Mouse (Mus musculus) adrenal gland, adult 10 weeks (tissue): ENCODE results near the gene Klhl1. TPM values are rescaled to one million over a fixed set of nuclear protein-coding genes. Genes with fewer than 3 reads are reported as not detected.

Source experiments
- polyA plus RNA-seq: library from polyadenylated mRNA; stranded (reverse); fragments of 350-450 nt; fragmentation: Illumina TruSeq; extraction: RNeasy Lipid Tissue Mini Kit (QIAGEN cat#74804); gene quantifications from one replicate; pipeline ENCODE4 v1.2.3, GENCODE M21; 2014; ENCODE audit warnings: low read depth, low replicate concordance

Gene Klhl1
- polyA plus RNA-seq: not detected

DNA sequence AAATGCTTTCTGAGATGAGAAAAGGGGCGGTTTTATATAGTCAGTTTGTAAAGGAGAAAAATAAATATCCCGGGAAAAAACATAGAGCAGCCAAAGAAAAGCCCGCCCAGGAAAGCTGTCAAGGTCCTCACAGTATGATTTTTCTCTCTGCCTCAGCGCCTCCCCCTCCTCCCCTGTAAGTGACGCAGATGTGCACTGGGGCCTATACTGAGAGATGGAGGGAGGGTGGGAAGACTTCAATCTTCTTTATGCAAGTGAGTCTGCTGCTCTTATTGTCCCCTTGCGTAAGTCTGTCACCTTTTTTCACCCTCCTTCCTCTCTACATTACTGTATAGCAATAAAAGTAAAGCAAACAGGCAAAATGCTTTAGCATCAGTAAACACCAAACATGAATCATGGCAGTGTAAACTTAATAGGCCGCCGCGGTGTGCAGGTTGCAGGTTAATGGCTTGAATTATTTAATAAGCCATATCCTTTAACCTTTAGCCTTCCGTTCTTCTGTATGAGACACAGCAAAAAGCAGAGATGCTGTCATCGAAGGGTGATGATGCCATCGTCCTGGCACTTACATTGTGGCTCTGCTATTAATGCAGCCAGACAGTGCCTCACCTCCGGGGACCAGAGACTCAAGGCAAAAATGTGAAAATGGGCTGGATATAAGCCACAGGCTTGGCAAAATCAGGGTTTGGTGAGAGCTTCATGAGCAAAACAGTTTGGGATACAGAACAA lies at the start of gene Klhl1:
Gene Klhl1 (minus strand): TSS at position 149 of the 729 bp plus-strand sequence.

